Mouse (Mus musculus): ENCODE data around the gene Ccdc15. TPM values are rescaled to one million over a fixed set of nuclear protein-coding genes. Genes with fewer than 3 reads are reported as not detected.
A peak's percentile ranks its signal among the peaks of the same experiment; 100 is the strongest.
"Not testable (repeated sequence)": the region's sequence is repeated elsewhere in the genome, so short reads cannot be mapped to it uniquely, and the experiment has no call there.

Ccdc15 gene
- polyA plus RNA-seq, 1 experiment from 2014 or later: 6.4 TPM

- no peaks in the 10 kb centered on the region for H3K4me1 ChIP-seq (replicated peaks; ENCODE audit: control insufficient read depth, insufficient read depth, low read length)
- no peak overlapping the region for H3K27ac ChIP-seq (ENCODE audit: low read depth, low read length)
- no peak overlapping the region for H3K4me3 ChIP-seq (ENCODE audit: low read depth, low read length)
- 61% methylated on average over 1 of the region's 1 CpGs for WGBS
- no peak for DNase-seq (ENCODE audit: low spot score)
- H3K36me3 ChIP-seq (ENCODE audit: control insufficient read depth, insufficient read depth, low read length): peaks cover 4% of the 10 kb centered on the region; the same call in 1 of the 2 replicates
- no peak overlapping the region for H3K9ac ChIP-seq (ENCODE audit: low read depth, low read length)
- no peaks in the 10 kb centered on the region for H3K9me3 ChIP-seq (ENCODE audit: control insufficient read depth, low read length)
- H3K4me2 ChIP-seq: no peak overlapping the region
- H3K27me3 ChIP-seq (replicated peaks; ENCODE audit: control insufficient read depth, insufficient read depth, low read length): no peaks in the 10 kb centered on the region
- no peak for ATAC-seq (replicated peaks; ENCODE audit: low FRiP score)
These were observed 46.5 kb downstream of the Ccdc15 start for GRCm38 (mm10) chr9:37301720-37302119.

GRCm38 (mm10) chr9:37300501-37300900 is 47.7 kb downstream of the Ccdc15 start:
- WGBS: 75% methylated on average over 1 of the region's 1 CpGs
- not testable (repeated sequence) for DNase-seq (ENCODE audit: low spot score); H3K9ac ChIP-seq (ENCODE audit: low read depth, low read length)

GRCm38 (mm10) chr9:37295586-37295985 is 52.6 kb downstream of the Ccdc15 start:
- DNase-seq (ENCODE audit: low spot score) (no peak), ATAC-seq (replicated peaks; ENCODE audit: low FRiP score) (no peak)
- no peak overlapping the region for H3K4me2 ChIP-seq
- no peak overlapping the region for H3K27ac ChIP-seq (ENCODE audit: low read depth, low read length)
- H3K36me3 ChIP-seq (ENCODE audit: control insufficient read depth, insufficient read depth, low read length): no peaks in the 10 kb centered on the region; the same call in 1 of the 2 replicates
- H3K27me3 ChIP-seq (replicated peaks; ENCODE audit: control insufficient read depth, insufficient read depth, low read length): no peaks in the 10 kb centered on the region
- H3K4me3 ChIP-seq (ENCODE audit: low read depth, low read length): no peak overlapping the region
- H3K9ac ChIP-seq (ENCODE audit: low read depth, low read length): no peak overlapping the region
- no peaks in the 10 kb centered on the region for H3K9me3 ChIP-seq (ENCODE audit: control insufficient read depth, low read length)
- no peaks in the 10 kb centered on the region for H3K4me1 ChIP-seq (replicated peaks; ENCODE audit: control insufficient read depth, insufficient read depth, low read length)

More at GRCm38 (mm10) chr9:37300501-37300900, 47.7 kb downstream of the Ccdc15 start:
- H3K4me1 ChIP-seq (replicated peaks; ENCODE audit: control insufficient read depth, insufficient read depth, low read length); H3K4me2 ChIP-seq; H3K9me3 ChIP-seq (ENCODE audit: control insufficient read depth, low read length); H3K27me3 ChIP-seq (replicated peaks; ENCODE audit: control insufficient read depth, insufficient read depth, low read length); ATAC-seq (replicated peaks; ENCODE audit: low FRiP score); H3K36me3 ChIP-seq (ENCODE audit: control insufficient read depth, insufficient read depth, low read length); H3K4me3 ChIP-seq (ENCODE audit: low read depth, low read length); H3K27ac ChIP-seq (ENCODE audit: low read depth, low read length): not testable (repeated sequence)

- Histone ChIP-seq H3K9ac (ENCODE audit: low read depth, low read length) (no peak overlapping the region), H3K36me3 (ENCODE audit: control insufficient read depth, insufficient read depth, low read length) (no peaks in the 10 kb centered on the region), H3K27ac (ENCODE audit: low read depth, low read length) (no peak overlapping the region), H3K27me3 (replicated peaks; ENCODE audit: control insufficient read depth, insufficient read depth, low read length) (no peaks in the 10 kb centered on the region), H3K9me3 (ENCODE audit: control insufficient read depth, low read length) (no peaks in the 10 kb centered on the region), H3K4me2 (no peak overlapping the region), H3K4me1 (replicated peaks; ENCODE audit: control insufficient read depth, insufficient read depth, low read length) (no peaks in the 10 kb centered on the region), H3K4me3 (ENCODE audit: low read depth, low read length) (no peak overlapping the region)
- 88% methylated on average over 2 of the region's 2 CpGs for WGBS
- ATAC-seq (replicated peaks; ENCODE audit: low FRiP score): no peak
- DNase-seq (ENCODE audit: low spot score): no peak
These were observed 81.6 kb downstream of the Ccdc15 start for GRCm38 (mm10) chr9:37266622-37267021.

- Histone ChIP-seq H3K9ac (ENCODE audit: low read depth, low read length) (no peak overlapping the region), H3K9me3 (ENCODE audit: control insufficient read depth, low read length) (no peaks in the 10 kb centered on the region), H3K27me3 (replicated peaks; ENCODE audit: control insufficient read depth, insufficient read depth, low read length) (0 out of 2 replicates have a peak, but pooled peaks cover 3% of the 10 kb centered on the region), H3K4me1 (replicated peaks; ENCODE audit: control insufficient read depth, insufficient read depth, low read length) (0 out of 2 replicates have a peak, but pooled peaks cover 3% of the 10 kb centered on the region), H3K27ac (ENCODE audit: low read depth, low read length) (no peak overlapping the region), H3K36me3 (ENCODE audit: control insufficient read depth, insufficient read depth, low read length) (no peaks in the 10 kb centered on the region), H3K4me3 (ENCODE audit: low read depth, low read length) (peak overlapping the region; percentile 49), H3K4me2 (peak overlapping the region; percentile 77)
- DNase-seq (ENCODE audit: low spot score) (no peak), ATAC-seq (replicated peaks; ENCODE audit: low FRiP score) (peak; percentile 32; the same call in 1 of the 2 replicates)
- 34% methylated on average over 7 of the region's 7 CpGs for WGBS
These were observed 92.4 kb downstream of the Ccdc15 start for GRCm38 (mm10) chr9:37255889-37256225.

GRCm38 (mm10) chr9:37255149-37255888 is 92.9 kb downstream of the Ccdc15 start, which contains the start of gene Slc37a2:
Gene Slc37a2 (minus strand): TSS chr9:37255738.
- ATAC-seq (replicated peaks; ENCODE audit: low FRiP score) (peak; percentile 78), DNase-seq (ENCODE audit: low spot score) (peak; percentile 59)
- peak within 1 kb of the TSS; percentile 77 for H3K4me2 ChIP-seq
- peak within 1 kb of the TSS; percentile 49 for H3K4me3 ChIP-seq (ENCODE audit: low read depth, low read length)
- H3K4me1 ChIP-seq (replicated peaks; ENCODE audit: control insufficient read depth, insufficient read depth, low read length): 0 out of 2 replicates have a peak, but pooled peaks cover 3% of the 10 kb centered on the region
- H3K36me3 ChIP-seq (ENCODE audit: control insufficient read depth, insufficient read depth, low read length): no peaks in the 10 kb centered on the region
- no peak within 1 kb of the TSS for H3K27ac ChIP-seq (ENCODE audit: low read depth, low read length)
- 0 out of 2 replicates have a peak within 1 kb of the TSS, but pooled peaks have one; percentile 13 for H3K9ac ChIP-seq (ENCODE audit: low read depth, low read length)
- H3K27me3 ChIP-seq (replicated peaks; ENCODE audit: control insufficient read depth, insufficient read depth, low read length): 0 out of 2 replicates have a peak, but pooled peaks cover 3% of the 10 kb centered on the region
- 2% methylated on average over 38 of the region's 38 CpGs for WGBS
- H3K9me3 ChIP-seq (ENCODE audit: control insufficient read depth, low read length): no peaks in the 10 kb centered on the region

GRCm38 (mm10) chr9:37254531-37255110 is 93.6 kb downstream of the Ccdc15 start:
- ATAC-seq (replicated peaks; ENCODE audit: low FRiP score) (no peak), DNase-seq (ENCODE audit: low spot score) (no peak)
- H3K9me3 ChIP-seq (ENCODE audit: control insufficient read depth, low read length): no peaks in the 10 kb centered on the region
- WGBS: 23% methylated on average over 6 of the region's 6 CpGs
- 0 out of 2 replicates have a peak, but pooled peaks cover 3% of the 10 kb centered on the region for H3K4me1 ChIP-seq (replicated peaks; ENCODE audit: control insufficient read depth, insufficient read depth, low read length)
- no peak overlapping the region for H3K9ac ChIP-seq (ENCODE audit: low read depth, low read length)
- peak overlapping the region; percentile 77 for H3K4me2 ChIP-seq
- H3K27ac ChIP-seq (ENCODE audit: low read depth, low read length): no peak overlapping the region
- H3K27me3 ChIP-seq (replicated peaks; ENCODE audit: control insufficient read depth, insufficient read depth, low read length): 0 out of 2 replicates have a peak, but pooled peaks cover 3% of the 10 kb centered on the region
- H3K36me3 ChIP-seq (ENCODE audit: control insufficient read depth, insufficient read depth, low read length): no peaks in the 10 kb centered on the region
- peak overlapping the region; percentile 49; the same call in 1 of the 2 replicates for H3K4me3 ChIP-seq (ENCODE audit: low read depth, low read length)

GRCm38 (mm10) chr9:37250631-37251030 is 97.6 kb downstream of the Ccdc15 start:
- 79% methylated on average over 6 of the region's 6 CpGs for WGBS
- H3K4me3 ChIP-seq (ENCODE audit: low read depth, low read length): no peak overlapping the region
- DNase-seq (ENCODE audit: low spot score): no peak
- ATAC-seq (replicated peaks; ENCODE audit: low FRiP score): no peak
- no peak overlapping the region for H3K4me2 ChIP-seq
- no peak overlapping the region for H3K27ac ChIP-seq (ENCODE audit: low read depth, low read length)
- no peaks in the 10 kb centered on the region for H3K9me3 ChIP-seq (ENCODE audit: control insufficient read depth, low read length)
- 0 out of 2 replicates have a peak, but pooled peaks cover 3% of the 10 kb centered on the region for H3K27me3 ChIP-seq (replicated peaks; ENCODE audit: control insufficient read depth, insufficient read depth, low read length)
- no peaks in the 10 kb centered on the region for H3K36me3 ChIP-seq (ENCODE audit: control insufficient read depth, insufficient read depth, low read length)
- no peak overlapping the region for H3K9ac ChIP-seq (ENCODE audit: low read depth, low read length)
- 0 out of 2 replicates have a peak, but pooled peaks cover 2% of the 10 kb centered on the region for H3K4me1 ChIP-seq (replicated peaks; ENCODE audit: control insufficient read depth, insufficient read depth, low read length)
